Mouse (Mus musculus) midbrain, embryonic 10.5 days (tissue): Measurements from ENCODE around the gene Fmo5. TPM values are rescaled to one million over a fixed set of nuclear protein-coding genes. Genes with fewer than 3 reads are reported as not detected.

Source experiments
- DNase-seq: peaks from one replicate; pipeline ENCODE4 v3.0.0-alpha.2; 2017; ENCODE audit warnings: low spot score
- H3K27ac ChIP-seq: fragments of 300-500 bp; sonication (generic); replicated peaks from 2 replicates; pipeline ENCODE4 v1.5.1; 2016; ENCODE audit warnings: mild to moderate bottlenecking
- H3K27me3 ChIP-seq: fragments of 300-500 bp; sonication (generic); 2 replicates; pipeline ENCODE4 v1.6.1; 2016; ENCODE audit warnings: low read depth, mild to moderate bottlenecking; ENCODE audit not compliant: poor library complexity, severe bottlenecking
- H3K36me3 ChIP-seq: fragments of 300-500 bp; sonication (generic); 2 replicates; pipeline ENCODE4 v1.6.1; 2016; ENCODE audit warnings: mild to moderate bottlenecking, moderate library complexity
- H3K4me1 ChIP-seq: fragments of 300-500 bp; sonication (generic); 2 replicates; pipeline ENCODE4 v1.6.1; 2016
- H3K4me3 ChIP-seq: fragments of 300-500 bp; sonication (generic); 2 replicates; pipeline ENCODE4 v1.5.1; 2016; ENCODE audit warnings: mild to moderate bottlenecking, moderate library complexity
- H3K9me3 ChIP-seq: fragments of 300-500 bp; sonication (generic); replicated peaks from 2 replicates; pipeline ENCODE4 v1.6.1; 2016; ENCODE audit warnings: mild to moderate bottlenecking
- WGBS: fragments of 180-500 bp; shearing (Covaris S2); methylation state at CpG from one replicate; pipeline ENCODE4 v1.1.7; 2016; 5-methylcytosine and 5-hydroxymethylcytosine counted together
- polyA plus RNA-seq: library from polyadenylated mRNA; unstranded; fragments of >200 nt; fragmentation: Nextera tagmentation; extraction: Ambion mirVana; gene quantifications from 2 replicates; pipeline ENCODE4 v1.2.1, GENCODE M21; 2016

Fmo5 gene
- polyA plus RNA-seq, 1 experiment from 2014 or later = 0.67 TPM

GRCm38 (mm10) chr3:97642001-97642400 lies 13.4 kb downstream of the Fmo5 start:
- Histone ChIP-seq H3K4me3 (no peak overlapping the region), H3K9me3 (no peaks in the 10 kb centered on the region), H3K4me1 (no peaks in the 10 kb centered on the region), H3K27ac (no peak overlapping the region), H3K36me3 (no peaks in the 10 kb centered on the region), H3K27me3 (no peaks in the 10 kb centered on the region)
- 84% methylated on average over 9 of the region's 9 CpGs for WGBS
- DNase-seq = no peak

- H3K27me3 ChIP-seq = no peaks in the 10 kb centered on the region
- 43% methylated on average over 1 of the region's 1 CpGs for WGBS
Measured at GRCm38 (mm10) chr3:97648518-97648917, 19.9 kb downstream of the Fmo5 start.

DNA sequence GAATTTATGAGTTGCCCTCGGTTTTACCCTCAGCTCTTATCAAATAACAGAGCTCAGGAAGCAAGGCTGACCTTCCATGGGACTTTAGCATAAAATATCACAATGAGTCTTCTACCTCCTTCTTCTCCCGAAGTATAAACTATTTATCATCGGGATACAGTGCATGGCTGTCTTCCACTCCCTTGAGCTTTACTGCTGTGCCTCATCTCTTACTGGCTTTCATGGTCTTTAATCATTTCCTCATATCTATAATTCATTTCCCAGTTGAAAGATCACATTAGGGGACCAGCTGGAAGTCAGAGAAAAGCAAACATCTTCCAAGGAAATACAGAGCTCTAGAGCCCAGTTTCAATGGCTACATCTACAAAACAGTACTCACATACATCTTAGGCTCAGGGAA lies 20.4 kb downstream of the Fmo5 start:
- Histone ChIP-seq H3K27ac (no peak overlapping the region), H3K27me3 (no peaks in the 10 kb centered on the region), H3K4me1 (no peaks in the 10 kb centered on the region), H3K4me3 (no peak overlapping the region), H3K9me3 (no peaks in the 10 kb centered on the region), H3K36me3 (no peaks in the 10 kb centered on the region)
- DNase-seq = no peak
- 82% methylated on average over 3 of the region's 3 CpGs for WGBS

More at GRCm38 (mm10) chr3:97648518-97648917, 19.9 kb downstream of the Fmo5 start:
- H3K9me3 ChIP-seq = no peaks in the 10 kb centered on the region
- no peak overlapping the region for H3K27ac ChIP-seq
- H3K4me1 ChIP-seq = no peaks in the 10 kb centered on the region
- H3K4me3 ChIP-seq = no peak overlapping the region
- H3K36me3 ChIP-seq = no peaks in the 10 kb centered on the region
- DNase-seq = no peak

DNA sequence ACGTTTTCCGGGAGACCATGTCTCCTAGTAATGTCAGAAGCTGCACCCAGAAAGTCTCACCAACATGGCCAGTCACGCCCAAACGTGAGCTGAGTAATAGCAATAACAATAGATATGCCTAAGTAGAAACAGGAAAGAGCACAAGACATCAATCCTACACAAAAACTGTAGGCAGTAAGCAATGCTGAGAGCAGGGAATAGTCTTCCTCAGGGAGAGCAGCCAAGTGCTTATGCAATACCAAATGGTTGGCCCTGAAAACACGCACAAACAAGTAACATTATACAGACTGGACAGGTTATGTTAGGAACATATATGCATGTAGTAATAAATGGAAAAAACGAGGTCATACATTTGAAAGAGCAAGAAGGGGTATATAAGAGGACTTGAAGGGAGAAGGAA lies 20.9 kb downstream of the Fmo5 start:
- Histone ChIP-seq H3K4me3 (no peak overlapping the region), H3K4me1 (no peaks in the 10 kb centered on the region), H3K27me3 (no peaks in the 10 kb centered on the region), H3K36me3 (no peaks in the 10 kb centered on the region), H3K9me3 (no peaks in the 10 kb centered on the region), H3K27ac (no peak overlapping the region)
- no peak for DNase-seq
- WGBS = 83% methylated on average over 6 of the region's 6 CpGs

GRCm38 (mm10) chr3:97651604-97652003 lies 23.0 kb downstream of the Fmo5 start:
- H3K27me3 ChIP-seq = no peaks in the 10 kb centered on the region
- no peaks in the 10 kb centered on the region for H3K9me3 ChIP-seq
- no peak overlapping the region for H3K27ac ChIP-seq
- no peak for DNase-seq
- H3K36me3 ChIP-seq = no peaks in the 10 kb centered on the region
- H3K4me3 ChIP-seq = no peak overlapping the region
- 91% methylated on average over 10 of the region's 10 CpGs for WGBS
- no peaks in the 10 kb centered on the region for H3K4me1 ChIP-seq

- H3K9me3 ChIP-seq = no peaks in the 10 kb centered on the region
- H3K36me3 ChIP-seq = no peaks in the 10 kb centered on the region
- DNase-seq = no peak
- no peak overlapping the region for H3K27ac ChIP-seq
- no peak overlapping the region for H3K4me3 ChIP-seq
- no peaks in the 10 kb centered on the region for H3K27me3 ChIP-seq
- peaks cover 7% of the 10 kb centered on the region for H3K4me1 ChIP-seq
- WGBS = 93% methylated on average over 5 of the region's 5 CpGs
Measured at GRCm38 (mm10) chr3:97653781-97654180, 25.2 kb downstream of the Fmo5 start.

- no peak for DNase-seq
- H3K9me3 ChIP-seq = no peaks in the 10 kb centered on the region
- no peak overlapping the region for H3K4me3 ChIP-seq
- H3K27ac ChIP-seq = no peak overlapping the region
- H3K4me1 ChIP-seq = peaks cover 17% of the 10 kb centered on the region
- no peaks in the 10 kb centered on the region for H3K27me3 ChIP-seq
- WGBS = 79% methylated on average over 8 of the region's 8 CpGs
- no peaks in the 10 kb centered on the region for H3K36me3 ChIP-seq
Measured at GRCm38 (mm10) chr3:97654901-97655300, 26.3 kb downstream of the Fmo5 start.

DNA sequence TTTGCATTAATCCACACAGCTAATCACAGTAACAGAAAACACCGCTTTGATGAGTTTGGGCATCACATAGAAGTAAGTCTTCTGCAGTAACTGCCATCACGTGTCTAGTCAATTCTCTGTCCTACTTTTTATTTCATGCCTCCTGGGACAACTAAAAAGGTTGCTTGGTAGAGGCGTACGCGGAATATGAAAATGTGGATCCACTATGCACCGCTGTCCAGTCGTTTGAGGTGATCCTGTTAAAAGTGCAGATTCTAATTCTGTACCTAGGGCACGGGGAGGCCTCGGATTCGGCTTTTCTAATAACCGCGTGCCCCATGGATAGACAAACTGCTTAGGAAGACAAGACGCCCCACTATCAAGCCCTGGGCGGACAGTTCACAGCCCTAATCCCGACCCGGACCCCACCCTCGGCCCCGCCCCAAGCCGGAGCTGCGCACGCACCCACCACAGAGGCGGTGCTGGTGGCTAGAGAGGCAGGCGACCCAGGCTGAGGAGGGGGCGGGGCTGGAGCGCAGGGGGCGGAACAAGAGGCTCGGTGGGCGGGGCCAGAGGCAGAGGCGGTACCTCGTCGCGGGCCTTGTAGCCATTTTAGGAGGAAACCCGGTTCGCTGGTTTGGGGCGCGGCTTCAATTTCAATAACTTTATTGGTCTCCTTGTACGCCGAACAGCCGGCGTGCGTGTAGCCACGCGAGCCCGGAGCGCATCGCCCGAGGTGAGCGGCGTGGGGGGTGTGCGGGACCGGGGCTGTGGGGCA lies 29.2 kb downstream of the Fmo5 start, which contains the start of gene Prkab2:
Gene Prkab2, plus strand, starts transcription at position 539 of the 757 bp plus-strand sequence.
- H3K4me3 ChIP-seq = peak within 1 kb of the TSS; percentile 92
- H3K27me3 ChIP-seq = no peaks in the 10 kb centered on the region
- DNase-seq = peak; percentile 100
- H3K9me3 ChIP-seq = no peaks in the 10 kb centered on the region
- 2% methylated on average over 49 of the region's 51 CpGs for WGBS
- H3K27ac ChIP-seq = peak within 1 kb of the TSS; percentile 92
- peaks cover 8% of the 10 kb centered on the region for H3K36me3 ChIP-seq
- H3K4me1 ChIP-seq = peaks cover 17% of the 10 kb centered on the region

DNA sequence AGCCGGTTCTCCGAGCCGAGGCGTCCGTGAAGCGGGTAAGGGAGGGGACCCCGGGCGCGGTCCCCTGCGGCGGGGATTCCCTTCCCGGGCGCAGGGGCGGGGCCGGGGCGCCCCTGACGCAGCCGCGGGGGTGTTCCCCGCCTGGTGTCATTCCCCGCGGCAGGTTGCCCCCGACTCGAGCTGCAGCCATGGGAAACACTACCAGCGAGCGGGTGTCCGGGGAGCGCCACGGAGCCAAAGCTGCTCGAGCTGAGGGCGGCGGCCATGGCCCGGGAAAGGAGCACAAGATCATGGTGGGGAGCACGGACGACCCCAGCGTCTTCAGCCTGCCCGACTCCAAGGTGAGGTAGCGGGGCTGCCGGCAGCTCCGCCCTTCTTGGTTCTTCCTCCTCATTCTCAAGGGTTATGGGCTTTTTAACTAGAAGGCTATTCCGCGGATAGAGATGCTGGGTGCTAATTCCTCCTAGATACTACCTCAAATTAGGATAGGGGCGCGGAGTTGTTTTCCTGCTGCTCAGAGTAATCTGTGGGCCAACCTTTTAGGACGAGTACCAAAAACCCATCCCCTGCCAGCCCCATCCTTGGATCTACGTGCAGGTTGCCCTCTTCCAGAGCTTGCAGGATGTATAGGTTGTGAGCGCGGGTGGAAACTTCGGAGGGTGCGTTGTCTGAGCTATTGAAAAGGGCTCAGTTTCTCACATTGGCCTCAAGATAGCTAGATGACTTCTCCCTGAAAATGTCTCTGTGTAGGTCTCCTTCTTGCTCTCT lies 30.0 kb downstream of the Fmo5 start:
- under 1% methylated on average over 46 of the region's 50 CpGs for WGBS

DNA sequence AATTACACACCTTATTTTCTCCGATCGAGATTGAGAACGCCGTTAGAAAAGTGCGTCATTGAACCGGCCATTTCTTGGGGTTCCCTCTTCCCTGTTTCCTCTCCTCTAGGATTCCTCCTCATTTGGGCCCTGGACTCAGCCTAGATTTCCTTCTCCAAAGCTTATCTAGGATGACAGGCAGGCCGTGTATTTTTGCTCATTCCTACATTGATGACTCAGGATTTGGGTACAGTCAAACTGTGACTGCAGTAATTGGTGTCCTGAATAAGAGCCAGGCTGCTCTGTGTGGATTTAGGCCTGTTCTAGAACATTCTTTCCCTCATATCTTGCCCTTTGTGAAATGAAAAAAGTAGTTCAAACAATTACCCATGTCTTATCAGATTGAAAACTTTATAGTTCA lies 31.1 kb downstream of the Fmo5 start:
- Histone ChIP-seq H3K27me3 (no peaks in the 10 kb centered on the region), H3K4me1 (peaks cover 17% of the 10 kb centered on the region), H3K27ac (no peak overlapping the region), H3K4me3 (no peak overlapping the region), H3K9me3 (no peaks in the 10 kb centered on the region), H3K36me3 (peaks cover 27% of the 10 kb centered on the region)
- no peak for DNase-seq
- WGBS = 92% methylated on average over 7 of the region's 7 CpGs

More for the DNA sequence above, 30.0 kb downstream of the Fmo5 start:
- Histone ChIP-seq H3K27me3 (no peaks in the 10 kb centered on the region), H3K27ac (peak overlapping the region; percentile 92), H3K4me3 (peak overlapping the region; percentile 92), H3K9me3 (no peaks in the 10 kb centered on the region), H3K4me1 (peaks cover 17% of the 10 kb centered on the region), H3K36me3 (peaks cover 16% of the 10 kb centered on the region)
- DNase-seq = no peak

DNA sequence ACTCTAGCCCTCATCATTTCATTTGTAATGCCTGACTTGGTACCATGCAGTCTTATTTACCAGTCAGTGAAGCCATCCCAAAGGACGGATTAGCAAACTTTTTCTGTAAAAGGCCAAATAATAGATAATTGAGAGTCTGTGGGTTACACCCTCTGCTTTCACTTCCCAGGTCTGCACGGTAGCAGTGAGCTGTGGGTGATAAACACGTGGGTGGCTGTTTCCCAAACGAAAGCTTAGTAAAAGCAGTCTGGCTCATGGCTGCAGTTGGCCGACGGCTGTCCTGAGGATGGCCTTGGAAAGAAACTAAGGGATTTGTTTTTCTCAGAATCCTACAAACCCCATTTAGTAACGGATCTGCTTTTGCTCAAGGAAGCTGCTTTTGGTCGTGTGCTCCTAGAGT lies 32.6 kb downstream of the Fmo5 start:
- H3K4me3 ChIP-seq = no peak overlapping the region
- no peak for DNase-seq
- peaks cover 35% of the 10 kb centered on the region for H3K36me3 ChIP-seq
- no peak overlapping the region for H3K27ac ChIP-seq
- H3K27me3 ChIP-seq = no peaks in the 10 kb centered on the region
- H3K9me3 ChIP-seq = no peaks in the 10 kb centered on the region
- 87% methylated on average over 8 of the region's 8 CpGs for WGBS
- peaks cover 17% of the 10 kb centered on the region for H3K4me1 ChIP-seq

- no peak overlapping the region for H3K4me3 ChIP-seq
- H3K27ac ChIP-seq = no peak overlapping the region
- no peaks in the 10 kb centered on the region for H3K27me3 ChIP-seq
- no peaks in the 10 kb centered on the region for H3K9me3 ChIP-seq
- 92% methylated on average over 9 of the region's 9 CpGs for WGBS
- DNase-seq = no peak
- no peaks in the 10 kb centered on the region for H3K4me1 ChIP-seq
- peaks cover 75% of the 10 kb centered on the region for H3K36me3 ChIP-seq
Measured at GRCm38 (mm10) chr3:97665525-97665924, 36.9 kb downstream of the Fmo5 start.

GRCm38 (mm10) chr3:97666154-97666553 lies 37.5 kb downstream of the Fmo5 start:
- H3K9me3 ChIP-seq = no peaks in the 10 kb centered on the region
- H3K27me3 ChIP-seq = no peaks in the 10 kb centered on the region
- no peaks in the 10 kb centered on the region for H3K4me1 ChIP-seq
- 78% methylated on average over 8 of the region's 8 CpGs for WGBS
- no peak overlapping the region for H3K4me3 ChIP-seq
- H3K27ac ChIP-seq = no peak overlapping the region
- no peak for DNase-seq
- H3K36me3 ChIP-seq = peaks cover 81% of the 10 kb centered on the region
